Mouse (Mus musculus): ENCODE measurements around the gene Toe1.

DNA sequence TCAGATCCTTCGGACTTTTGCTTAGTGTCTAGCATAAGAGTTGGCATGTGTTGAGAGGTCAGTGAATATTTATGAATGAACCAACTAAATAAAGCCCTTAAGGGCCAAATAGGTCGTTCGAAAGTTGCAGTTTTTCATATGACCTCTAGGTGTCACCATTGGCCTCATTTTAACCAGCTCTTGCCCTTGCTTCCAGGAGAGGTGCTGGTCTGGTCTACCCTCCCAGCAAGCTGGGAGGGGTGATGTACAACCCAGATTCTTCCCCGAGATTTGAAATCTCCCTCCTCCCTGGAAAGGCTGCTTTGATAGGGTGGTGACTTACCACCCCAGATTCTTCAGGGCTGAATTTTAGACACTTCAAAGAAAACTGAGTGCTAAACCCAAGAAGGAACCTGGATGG, 20.4 kb upstream of the Toe1 start:
- TF ChIP-seq CTCF (IDR thresholded peaks at IDR 0.05; ENCODE audit: insufficient read depth, low read depth, low read length): no peak
- TF ChIP-seq POLR2A (IDR thresholded peaks at IDR 0.05; ENCODE audit: insufficient read depth, low read depth, low read length): no peak

All from olfactory bulb, adult 2 months (tissue).